Mouse (Mus musculus): ENCODE results near the gene Plk5. TPM values are rescaled to one million over a fixed set of nuclear protein-coding genes. Genes with fewer than 3 reads are reported as not detected.

Gene Plk5
- polyA plus RNA-seq, 2 experiments, result 0.09 to 0.10 TPM

DNA sequence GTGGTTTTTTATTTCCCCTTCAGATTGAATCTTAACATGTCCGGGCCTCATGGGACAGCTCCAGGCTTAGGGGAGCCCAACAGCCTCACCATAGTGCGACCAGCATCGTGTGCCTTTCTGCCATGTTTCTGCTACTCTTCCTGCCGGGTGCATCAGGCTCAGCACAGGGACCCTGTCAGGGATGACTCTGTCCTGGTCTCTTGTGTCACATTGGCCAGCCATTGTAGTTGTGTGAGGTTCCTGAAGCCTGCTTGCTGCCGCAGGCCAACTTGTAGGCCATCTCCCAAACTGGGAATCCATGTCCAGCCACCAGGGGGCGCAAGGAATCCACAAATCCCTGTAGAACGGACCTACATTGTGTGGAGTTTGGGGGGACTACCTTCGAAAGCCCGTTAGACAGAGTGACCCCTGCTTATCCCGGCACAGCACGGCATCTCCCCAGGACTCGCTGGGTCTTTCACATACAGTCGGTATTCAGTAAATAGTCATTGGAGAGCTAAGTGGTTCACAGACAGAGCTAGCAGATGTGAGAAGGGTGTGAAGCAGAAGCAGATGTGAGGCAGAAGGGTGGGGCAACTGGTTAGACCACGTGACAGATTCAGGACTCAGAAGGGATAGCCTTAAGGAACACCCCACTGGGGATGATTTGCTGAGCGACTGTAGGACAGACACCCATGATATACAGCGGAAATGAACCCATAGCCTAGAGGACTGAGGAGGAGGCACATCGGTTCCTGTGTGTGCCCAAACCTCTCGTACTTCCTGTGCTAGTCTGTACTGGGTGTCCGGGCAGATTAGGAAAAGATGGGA lies 16.1 kb upstream of the Plk5 start:
- peak; percentile 29; the same call in 1 of the 2 replicates for ATAC-seq (ENCODE audit: insufficient read depth)
- DNase-seq (ENCODE audit: low read depth in 3 of 3, low spot score in 3 of 3), result peak; percentile 73 to 82 (median 75)
- Histone ChIP-seq H3K27me3 (ENCODE audit: control insufficient read depth, insufficient read depth, low read length) (peaks cover 26% of the 10 kb centered on the region), H3K9me3 (ENCODE audit: control insufficient read depth, low read length) (no peaks in the 10 kb centered on the region), H3K9ac (replicated peaks) (no peak overlapping the region), H3K4me3 (ENCODE audit: insufficient read depth in 1 of 2, low read depth in 2 of 2, low read length in 2 of 2) (no peak overlapping the region), H3K27ac (no peak overlapping the region), H3K36me3 (replicated peaks; ENCODE audit: control insufficient read depth, insufficient read depth, low read depth) (peaks cover 14% of the 10 kb centered on the region), H3K4me1 (replicated peaks; ENCODE audit: control insufficient read depth in 2 of 2, insufficient read depth in 2 of 2, low read length in 1 of 2) (peaks cover 32 to 34% of the 10 kb centered on the region in 2 experiments), H3K4me2 (ENCODE audit: low read depth) (peak overlapping the region; percentile 58)
- TF ChIP-seq EP300 (IDR thresholded peaks at IDR 0.05; ENCODE audit: low read depth), result no peak
- TF ChIP-seq CTCF (IDR thresholded peaks at IDR 0.05; ENCODE audit: low read depth), result peak; percentile 99
- 14% methylated on average over 19 of the region's 19 CpGs for WGBS (ENCODE audit: insufficient replicate concordance)

DNA sequence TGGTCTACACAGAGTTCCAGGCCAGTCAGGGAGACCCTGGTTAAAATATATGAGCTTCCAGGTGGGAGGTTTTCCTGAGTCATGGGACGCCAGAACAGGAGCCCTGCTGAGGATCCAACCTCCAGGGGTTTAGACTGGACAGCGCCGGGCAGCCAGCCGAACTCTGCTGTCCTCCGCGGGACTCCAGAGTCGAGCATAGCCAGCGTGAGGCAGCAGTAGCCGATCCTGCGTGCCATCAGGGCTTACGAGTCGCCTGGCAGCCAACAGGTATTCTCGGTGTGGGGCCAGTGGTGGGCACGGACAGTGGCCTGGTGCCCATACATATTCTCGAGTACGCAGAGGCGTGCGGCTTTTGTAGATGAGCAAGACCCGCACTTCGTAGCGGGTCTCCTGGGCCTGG lies 15.2 kb upstream of the Plk5 start:
- no peak overlapping the region for H3K4me3 ChIP-seq (ENCODE audit: insufficient read depth in 1 of 2, low read depth in 2 of 2, low read length in 2 of 2)
- H3K9me3 ChIP-seq (ENCODE audit: control insufficient read depth, low read length), result no peaks in the 10 kb centered on the region
- H3K36me3 ChIP-seq (replicated peaks; ENCODE audit: control insufficient read depth, insufficient read depth, low read depth), result peaks cover 5% of the 10 kb centered on the region
- TF ChIP-seq EP300 (IDR thresholded peaks at IDR 0.05; ENCODE audit: low read depth), result no peak
- TF ChIP-seq CTCF (IDR thresholded peaks at IDR 0.05; ENCODE audit: low read depth), result no peak
- no peak for ATAC-seq (ENCODE audit: insufficient read depth)
- H3K27me3 ChIP-seq (ENCODE audit: control insufficient read depth, insufficient read depth, low read length), result peaks cover 26% of the 10 kb centered on the region
- H3K9ac ChIP-seq (replicated peaks), result no peak overlapping the region
- WGBS (ENCODE audit: insufficient replicate concordance), result 35% methylated on average over 21 of the region's 21 CpGs
- peaks cover 39 to 42% of the 10 kb centered on the region in 2 experiments for H3K4me1 ChIP-seq (replicated peaks; ENCODE audit: control insufficient read depth in 2 of 2, insufficient read depth in 2 of 2, low read length in 1 of 2)
- no peak for DNase-seq (ENCODE audit: low read depth in 3 of 3, low spot score in 3 of 3)
- no peak overlapping the region; the same call in none of the 2 replicates for H3K4me2 ChIP-seq (ENCODE audit: low read depth)
- H3K27ac ChIP-seq, result no peak overlapping the region

DNA sequence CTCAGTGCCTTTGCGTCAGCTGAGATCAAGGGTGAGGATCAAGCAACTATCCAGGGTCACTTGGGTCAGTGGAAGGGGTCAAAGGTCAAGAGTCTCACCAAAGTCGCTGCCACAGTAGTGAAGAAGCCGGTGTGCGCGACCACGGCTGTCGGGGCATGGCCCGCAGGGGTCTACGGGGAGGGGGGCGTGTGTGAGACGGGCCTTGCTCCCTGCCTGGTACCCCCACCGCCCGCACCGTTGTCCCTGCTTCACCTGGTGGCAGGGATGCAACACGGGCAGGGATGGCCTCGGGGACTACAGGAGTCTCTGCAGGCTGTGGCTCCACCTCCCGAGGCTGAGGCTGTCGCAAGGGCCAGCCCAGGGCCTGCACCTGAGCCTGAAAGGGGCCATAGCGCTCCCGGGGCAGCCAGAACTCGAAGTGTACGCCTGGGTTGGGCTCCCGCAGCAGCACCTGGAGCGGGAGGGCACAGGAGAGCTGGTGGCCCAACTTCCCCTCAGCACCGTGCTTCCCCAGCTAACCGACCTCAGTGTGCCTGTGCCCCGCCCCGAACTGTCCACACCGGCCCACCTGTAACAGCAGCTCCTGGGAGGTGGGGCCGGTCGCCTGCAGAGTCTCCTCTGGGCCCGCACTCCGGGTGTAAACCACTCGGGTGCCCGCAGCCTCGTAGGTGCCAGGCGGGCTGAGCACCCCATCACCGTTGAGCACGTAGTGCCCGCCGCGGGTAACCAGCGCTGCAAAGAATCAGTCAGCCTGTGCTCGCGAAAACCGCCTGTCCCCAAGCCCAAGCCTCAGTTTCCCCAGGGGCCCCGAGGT lies 14.6 kb upstream of the Plk5 start:
- Histone ChIP-seq H3K4me1 (replicated peaks; ENCODE audit: control insufficient read depth in 2 of 2, insufficient read depth in 2 of 2, low read length in 1 of 2) (peaks cover 39 to 42% of the 10 kb centered on the region in 2 experiments), H3K4me3 (ENCODE audit: insufficient read depth in 1 of 2, low read depth in 2 of 2, low read length in 2 of 2) (peak overlapping the region in 1 of 2 experiments; percentile 49; a peak in 2 of 4 replicates), H3K4me2 (ENCODE audit: low read depth) (peak overlapping the region; percentile 90), H3K36me3 (replicated peaks; ENCODE audit: control insufficient read depth, insufficient read depth, low read depth) (no peaks in the 10 kb centered on the region), H3K27me3 (ENCODE audit: control insufficient read depth, insufficient read depth, low read length) (peaks cover 26% of the 10 kb centered on the region), H3K27ac (no peak overlapping the region), H3K9ac (replicated peaks) (no peak overlapping the region), H3K9me3 (ENCODE audit: control insufficient read depth, low read length) (no peaks in the 10 kb centered on the region)
- 6% methylated on average over 47 of the region's 47 CpGs for WGBS (ENCODE audit: insufficient replicate concordance)
- no peak for TF ChIP-seq CTCF (IDR thresholded peaks at IDR 0.05; ENCODE audit: low read depth)
- no peak for TF ChIP-seq EP300 (IDR thresholded peaks at IDR 0.05; ENCODE audit: low read depth)
- no peak for ATAC-seq (ENCODE audit: insufficient read depth)
- no peak for DNase-seq (ENCODE audit: low read depth in 3 of 3, low spot score in 3 of 3)

DNA sequence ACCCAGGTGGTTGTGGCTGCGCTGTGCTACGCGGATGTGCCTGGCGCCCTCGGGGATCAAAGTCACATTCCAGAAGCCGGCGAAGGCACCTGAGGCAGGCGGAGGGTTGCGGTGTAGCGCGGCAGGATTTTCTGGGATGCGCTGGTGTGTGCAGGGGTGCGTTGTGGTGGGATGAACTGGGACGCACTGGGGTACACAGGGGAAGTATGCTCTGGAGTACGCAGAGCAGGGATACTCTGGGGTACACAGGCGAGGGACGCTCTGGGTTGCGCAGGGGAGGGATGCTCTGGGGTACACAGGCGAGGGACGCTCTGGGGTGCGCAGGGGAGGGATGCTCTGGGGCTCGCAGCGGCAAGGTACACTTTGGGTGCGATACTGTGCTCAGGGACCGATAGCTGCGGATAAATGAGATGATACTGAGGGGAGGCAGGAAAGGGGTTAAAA lies 13.9 kb upstream of the Plk5 start:
- peaks cover 39 to 42% of the 10 kb centered on the region in 2 experiments for H3K4me1 ChIP-seq (replicated peaks; ENCODE audit: control insufficient read depth in 2 of 2, insufficient read depth in 2 of 2, low read length in 1 of 2)
- WGBS (ENCODE audit: insufficient replicate concordance), result 5% methylated on average over 26 of the region's 26 CpGs
- peak overlapping the region; percentile 90 for H3K4me2 ChIP-seq (ENCODE audit: low read depth)
- H3K27ac ChIP-seq, result no peak overlapping the region
- peak overlapping the region; percentile 30 to 49; a peak in 3 of 4 replicates for H3K4me3 ChIP-seq (ENCODE audit: insufficient read depth in 1 of 2, low read depth in 2 of 2, low read length in 2 of 2)
- no peaks in the 10 kb centered on the region for H3K9me3 ChIP-seq (ENCODE audit: control insufficient read depth, low read length)
- ATAC-seq (ENCODE audit: insufficient read depth) (no peak), DNase-seq (ENCODE audit: low read depth in 3 of 3, low spot score in 3 of 3) (no peak)
- no peak for TF ChIP-seq EP300 (IDR thresholded peaks at IDR 0.05; ENCODE audit: low read depth)
- TF ChIP-seq CTCF (IDR thresholded peaks at IDR 0.05; ENCODE audit: low read depth), result 0 out of 2 replicates have a peak, but pooled peaks have one; percentile 13
- H3K27me3 ChIP-seq (ENCODE audit: control insufficient read depth, insufficient read depth, low read length), result peaks cover 29% of the 10 kb centered on the region
- peak overlapping the region; percentile 33 for H3K9ac ChIP-seq (replicated peaks)
- no peaks in the 10 kb centered on the region for H3K36me3 ChIP-seq (replicated peaks; ENCODE audit: control insufficient read depth, insufficient read depth, low read depth)

Measured in liver, embryonic 14.5 days (tissue).